Mouse (Mus musculus): ENCODE measurements around the gene 1700017B05Rik.

- no peak for TF ChIP-seq HCFC1 (IDR thresholded peaks at IDR 0.05; ENCODE audit: borderline replicate concordance, insufficient read depth, low read length)
- no peak for TF ChIP-seq ZNF384 (IDR thresholded peaks at IDR 0.05; ENCODE audit: low read depth, low read length)
- TF ChIP-seq MAFK (IDR thresholded peaks at IDR 0.05; ENCODE audit: insufficient read depth, low read depth, low read length) = no peak
- TF ChIP-seq CHD2 (IDR thresholded peaks at IDR 0.05; ENCODE audit: low read depth, low read length) = no peak
These were observed 8.0 kb upstream of the 1700017B05Rik start for GRCm38 (mm10) chr9:57270399-57270798.
